Mouse (Mus musculus): ENCODE results near the gene Adcy4. TPM values are rescaled to one million over a fixed set of nuclear protein-coding genes. Genes with fewer than 3 reads are reported as not detected.

The Adcy4 gene
- total RNA-seq, 2 experiments from 2014 or later = not detected

DNA sequence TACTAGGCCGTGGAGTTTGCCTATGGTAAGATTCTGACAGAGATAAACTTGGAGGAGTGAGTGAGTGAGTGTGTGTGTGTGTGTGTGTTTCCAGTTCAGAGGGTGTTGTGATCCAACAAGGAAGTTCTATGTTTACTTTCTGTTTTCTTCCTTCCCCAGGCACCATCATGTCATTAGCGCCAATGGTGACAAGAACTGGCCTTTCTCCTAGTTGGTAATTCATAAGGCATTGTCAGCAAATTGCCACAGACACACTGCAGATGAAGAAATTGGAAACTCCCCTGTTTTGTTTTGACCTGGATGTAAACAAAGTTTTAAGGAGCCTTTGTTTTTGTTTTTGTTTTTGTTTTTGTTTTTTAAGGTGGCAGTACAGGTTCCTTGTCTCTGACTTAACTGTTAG is 9.6 kb upstream of the Adcy4 start:
- ATAC-seq (replicated peaks; ENCODE audit: low FRiP score, poor library complexity, severe bottlenecking) = no peak

DNA sequence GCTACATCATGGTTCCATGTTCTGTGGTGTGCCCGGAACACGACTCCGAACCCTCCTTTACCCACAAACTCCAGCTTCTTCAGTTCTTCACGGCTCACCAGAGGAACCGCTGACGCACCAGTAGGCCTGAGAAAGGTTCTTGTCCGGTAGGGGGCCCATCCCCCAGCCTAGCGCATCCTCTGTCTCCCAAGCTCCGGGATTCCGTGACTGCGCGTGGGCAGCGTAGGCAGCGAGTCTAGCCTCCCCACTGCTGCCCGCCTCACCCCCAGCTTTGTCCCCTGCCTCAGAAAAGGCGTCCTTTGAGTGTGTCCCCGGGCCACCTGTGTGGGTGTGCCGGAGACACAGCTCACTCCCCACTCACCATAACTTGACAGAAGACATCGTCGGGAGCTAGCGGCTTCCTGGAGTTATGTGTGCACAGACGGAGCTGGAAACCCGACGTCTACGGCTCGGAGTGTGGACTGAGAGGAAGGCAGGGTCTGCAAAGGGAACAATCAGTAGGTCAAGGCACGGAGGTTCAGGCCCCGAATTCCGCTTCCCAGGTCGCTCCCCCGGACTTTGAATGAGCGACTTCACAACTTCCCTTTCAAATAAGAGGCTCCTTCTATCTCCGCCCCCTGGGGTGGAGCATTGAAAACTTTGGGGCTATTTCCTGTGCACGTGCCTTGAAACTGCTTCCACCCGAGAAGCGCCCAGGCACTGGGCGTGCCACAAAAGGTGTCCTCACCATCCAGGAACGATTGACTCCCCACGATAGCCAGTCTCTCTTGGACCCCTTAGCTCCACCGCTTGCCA is 4.6 kb upstream of the Adcy4 start, which contains the start of gene Ripk3:
Ripk3 (minus strand) TSS at position 610 of the 795 bp plus-strand sequence.
- ATAC-seq (replicated peaks; ENCODE audit: low FRiP score, poor library complexity, severe bottlenecking) = no peak

DNA sequence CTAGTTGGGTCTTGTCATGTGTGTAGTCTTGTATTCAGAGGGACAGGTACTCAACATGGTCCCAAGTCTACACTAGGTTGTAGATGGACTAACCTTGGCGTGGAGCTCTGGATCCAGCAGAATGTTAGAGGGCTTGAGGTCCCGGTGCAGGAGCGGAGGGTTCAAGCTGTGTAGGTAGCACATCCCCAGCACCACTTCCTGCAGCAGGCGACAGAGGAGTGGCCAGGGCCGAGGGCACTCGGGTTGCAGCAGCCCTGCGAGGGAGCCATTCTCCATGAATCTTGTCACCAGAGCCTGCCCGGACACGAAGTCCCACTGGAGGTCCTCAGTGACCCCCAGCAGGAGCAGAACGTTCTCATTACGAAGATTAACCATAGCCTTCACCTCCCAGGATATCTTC is 3.8 kb upstream of the Adcy4 start:
- no peak for ATAC-seq (replicated peaks; ENCODE audit: low FRiP score, poor library complexity, severe bottlenecking)

DNA sequence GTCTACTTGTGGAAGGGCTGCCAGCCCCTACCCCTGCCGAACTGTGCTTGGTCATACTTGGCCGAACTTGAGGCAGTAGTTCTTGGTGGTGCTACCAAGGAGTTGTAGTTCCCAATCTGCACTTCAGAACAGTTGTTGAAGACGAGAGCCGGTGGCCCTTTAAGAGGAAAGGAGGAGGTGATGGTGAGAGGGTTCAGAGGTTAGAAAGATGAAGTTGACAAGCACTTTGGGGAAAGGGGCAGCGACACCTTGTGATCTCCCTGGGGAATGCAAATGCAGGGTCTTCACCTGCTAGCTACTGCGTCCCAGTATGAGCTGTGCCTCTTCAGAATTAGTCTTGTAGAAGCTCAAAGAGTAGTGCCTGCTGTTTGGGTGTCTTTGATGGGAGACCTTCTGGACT is 1.3 kb upstream of the Adcy4 start:
- no peak for ATAC-seq (replicated peaks; ENCODE audit: low FRiP score, poor library complexity, severe bottlenecking)

DNA sequence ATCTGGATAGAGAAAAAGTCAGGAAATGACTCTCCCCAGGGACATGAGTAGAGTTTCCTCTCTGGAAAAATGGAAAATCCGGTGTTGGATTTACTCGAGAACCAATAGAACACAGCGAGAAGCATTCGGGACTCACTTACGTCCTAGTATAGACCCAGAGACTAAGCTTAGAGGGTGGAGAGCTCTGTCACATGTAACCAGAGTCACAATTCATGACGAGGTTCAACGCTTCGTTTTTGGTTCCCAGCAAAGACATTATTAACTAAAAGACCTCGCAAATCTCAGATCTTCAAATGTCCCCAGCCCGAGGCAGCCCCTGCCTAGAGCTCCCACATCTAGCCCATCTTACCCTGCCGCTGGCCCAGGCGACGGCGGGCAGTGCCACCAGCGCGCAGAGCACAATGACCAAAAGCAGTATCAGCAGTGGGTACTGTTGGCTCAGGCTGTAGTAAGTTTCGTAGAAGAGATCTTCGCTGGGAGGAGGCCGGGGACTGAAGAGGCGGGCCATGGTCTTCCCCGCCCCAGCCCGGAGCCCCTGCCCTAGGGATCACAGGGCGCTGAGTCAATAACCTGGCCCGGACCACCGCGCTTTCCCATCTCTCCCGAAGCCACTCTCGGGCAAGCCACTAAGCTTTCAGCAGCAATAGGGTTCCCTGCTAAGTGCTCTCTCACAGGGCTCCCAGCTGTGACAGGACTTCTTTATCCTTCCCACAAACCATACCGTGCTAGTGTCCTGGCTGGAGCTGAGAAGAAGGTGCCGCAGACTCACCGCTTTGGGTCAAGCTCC is 531 bp downstream of the Adcy4 start:
- ATAC-seq (replicated peaks; ENCODE audit: low FRiP score, poor library complexity, severe bottlenecking) = no peak

DNA sequence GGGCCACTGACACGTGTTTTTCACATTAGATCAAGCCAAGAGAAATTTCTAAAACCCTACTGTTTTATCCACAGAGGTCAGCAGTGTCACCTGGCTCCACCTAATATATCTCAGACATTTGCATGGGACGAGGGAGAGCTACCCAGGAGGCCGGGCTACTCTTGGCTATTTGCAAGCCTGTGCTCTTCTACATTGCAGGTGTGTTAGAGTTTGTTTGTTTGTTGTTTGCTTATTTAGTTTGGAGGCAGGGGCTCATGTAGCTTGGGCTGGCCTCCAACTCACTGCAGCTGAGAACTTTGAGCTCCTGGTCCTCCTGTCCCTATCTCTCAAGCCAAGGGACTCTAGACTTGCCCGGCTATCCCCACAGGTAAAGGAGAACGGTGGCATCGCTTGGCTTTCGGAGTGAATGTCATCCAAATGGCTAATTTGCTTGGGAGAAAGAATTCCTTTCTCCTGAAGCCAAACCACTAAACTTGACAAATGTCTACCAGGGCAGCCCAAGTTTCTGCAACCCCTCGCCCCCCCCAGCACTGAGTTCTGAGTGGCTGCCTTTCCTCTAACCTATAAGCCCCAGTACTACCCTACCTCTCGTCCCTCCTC is 1.4 kb downstream of the Adcy4 start:
- no peak for ATAC-seq (replicated peaks; ENCODE audit: low FRiP score, poor library complexity, severe bottlenecking)

DNA sequence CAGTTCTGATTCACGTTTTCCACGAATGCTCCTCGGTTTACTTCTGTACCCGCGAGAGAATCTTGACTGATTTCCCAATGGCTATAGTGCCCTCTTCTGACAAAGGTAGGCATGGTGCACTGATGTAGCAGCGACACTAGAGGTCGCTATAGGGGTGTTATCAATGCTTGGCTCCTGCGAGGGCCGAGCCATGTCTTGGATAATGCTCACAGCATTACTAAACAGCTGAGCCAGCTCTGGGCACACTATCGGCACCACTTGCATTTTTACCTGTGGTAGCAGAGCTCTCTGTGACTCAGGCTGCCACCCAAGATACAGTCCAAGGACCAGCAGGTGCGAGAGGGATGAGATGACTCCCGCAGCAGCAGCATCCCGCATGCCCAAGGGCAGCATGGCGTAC is 2.6 kb downstream of the Adcy4 start:
- ATAC-seq (replicated peaks; ENCODE audit: low FRiP score, poor library complexity, severe bottlenecking) = no peak

DNA sequence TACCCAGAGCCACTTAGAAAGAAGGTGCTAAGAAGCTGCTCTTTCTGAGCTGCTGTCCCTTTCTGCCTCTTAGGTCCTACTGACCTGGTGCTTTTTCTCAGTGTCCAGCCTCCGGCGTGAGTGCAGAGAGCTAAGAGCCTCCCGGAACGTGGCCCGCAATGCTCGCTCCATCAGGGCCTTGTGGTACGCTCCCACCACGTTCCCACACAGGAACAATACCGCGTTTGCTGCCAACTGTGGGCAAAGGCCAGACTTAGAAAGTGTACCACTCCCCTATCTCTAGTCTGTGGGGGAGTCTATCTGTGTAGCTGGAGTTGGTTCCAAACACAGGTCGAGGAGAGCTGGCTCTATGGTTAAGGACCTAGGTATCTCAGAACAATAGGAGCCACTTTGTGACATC is 3.2 kb downstream of the Adcy4 start:
- no peak for ATAC-seq (replicated peaks; ENCODE audit: low FRiP score, poor library complexity, severe bottlenecking)

DNA sequence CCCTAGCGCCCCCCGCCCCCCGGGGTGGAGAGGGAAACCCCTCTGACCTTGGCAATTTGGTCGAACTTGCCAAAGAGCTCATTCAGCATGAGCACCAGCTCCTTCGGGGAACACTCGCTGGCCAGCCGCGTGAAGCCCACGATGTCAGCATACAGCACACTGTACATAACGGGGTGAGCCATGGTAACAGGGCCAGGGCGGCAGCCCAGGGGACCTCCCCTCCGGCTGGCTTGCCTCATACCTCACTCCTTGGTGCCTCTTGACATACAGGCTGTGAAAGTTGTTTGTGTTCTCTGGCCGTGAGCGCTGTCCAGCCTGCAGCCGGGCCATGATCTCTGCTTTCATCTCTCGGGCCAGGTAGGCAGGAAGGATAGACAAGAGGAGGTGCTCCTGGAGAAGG is 4.2 kb downstream of the Adcy4 start:
- ATAC-seq (replicated peaks; ENCODE audit: low FRiP score, poor library complexity, severe bottlenecking) = no peak

DNA sequence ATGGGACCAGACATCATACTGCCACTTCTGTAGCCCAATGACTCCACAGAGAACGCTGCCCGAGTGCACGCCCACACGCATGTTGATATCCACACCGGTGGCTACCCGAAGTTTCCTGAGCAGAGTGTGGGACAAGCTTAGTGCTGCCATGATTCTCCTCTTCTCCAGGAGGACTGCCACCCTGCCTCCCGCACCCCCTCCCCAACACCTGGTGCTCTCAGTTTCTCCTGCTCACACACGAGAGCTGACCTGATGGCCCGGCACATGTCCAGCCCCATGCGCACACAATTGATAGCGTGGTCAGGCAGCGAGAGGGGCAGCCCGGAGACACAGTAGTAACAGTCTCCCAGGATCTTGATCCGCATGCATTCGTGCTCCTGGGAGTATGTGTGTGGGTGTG is 5.2 kb downstream of the Adcy4 start:
- ATAC-seq (replicated peaks; ENCODE audit: low FRiP score, poor library complexity, severe bottlenecking) = no peak

DNA sequence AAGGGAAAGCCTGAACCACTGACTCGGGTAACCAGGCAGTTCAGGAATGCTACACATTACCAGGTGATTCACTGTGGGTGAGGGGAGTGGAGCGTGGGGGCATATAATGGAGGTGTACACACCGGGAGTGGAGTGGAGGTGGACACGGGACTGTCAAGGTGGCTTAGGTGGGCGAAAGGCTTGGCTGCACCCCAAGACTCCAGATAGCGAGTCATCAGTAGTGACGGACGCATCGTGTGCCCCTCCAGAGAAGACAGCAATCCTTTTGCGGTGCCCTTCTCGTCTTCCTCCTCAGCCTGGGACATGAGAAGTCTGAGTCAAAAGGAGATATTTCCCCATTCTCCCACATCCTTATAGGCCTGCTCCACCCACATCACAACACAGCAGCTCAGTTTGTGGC is 6.1 kb downstream of the Adcy4 start:
- ATAC-seq (replicated peaks; ENCODE audit: low FRiP score, poor library complexity, severe bottlenecking) = no peak

DNA sequence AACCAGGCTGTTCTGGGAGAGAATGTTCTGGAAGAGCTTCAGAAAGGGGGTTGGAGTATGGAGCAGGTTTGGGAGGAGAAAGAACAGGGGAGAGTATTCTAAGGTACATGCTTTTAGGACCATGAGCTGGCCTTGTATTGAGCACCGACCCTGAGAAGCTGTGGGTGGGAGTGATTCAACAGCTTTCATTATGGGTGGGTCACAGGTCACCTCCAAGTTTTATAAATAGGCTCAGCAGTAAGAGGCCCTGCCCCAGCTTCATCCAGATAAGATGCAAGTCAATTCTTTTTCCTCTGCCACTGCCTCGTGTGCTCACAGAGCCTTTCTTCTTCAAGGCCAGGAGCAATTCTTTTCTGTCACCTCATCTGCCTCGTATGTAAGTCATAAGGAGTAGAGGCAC is 6.7 kb downstream of the Adcy4 start:
- ATAC-seq (replicated peaks; ENCODE audit: low FRiP score, poor library complexity, severe bottlenecking) = no peak

DNA sequence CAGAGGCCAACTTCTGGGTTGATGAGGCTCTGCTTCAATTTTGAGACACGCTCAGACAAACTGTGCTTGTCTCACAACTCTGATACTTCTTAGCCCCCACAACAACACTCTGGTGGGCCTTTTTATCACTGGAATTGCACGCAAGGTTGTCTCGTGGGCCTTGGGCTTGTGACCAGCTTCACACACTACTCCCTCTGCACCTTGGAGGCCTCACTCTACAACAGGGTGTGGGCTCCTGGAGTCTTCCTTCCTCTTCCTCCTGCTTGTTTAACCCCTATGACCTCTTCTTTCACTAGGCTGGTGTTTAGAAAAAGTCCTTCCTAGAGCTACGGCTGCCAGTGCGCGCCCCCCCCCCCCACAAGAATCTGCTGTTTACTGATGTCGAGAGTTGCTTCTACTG is 7.2 kb downstream of the Adcy4 start:
- no peak for ATAC-seq (replicated peaks; ENCODE audit: low FRiP score, poor library complexity, severe bottlenecking)

DNA sequence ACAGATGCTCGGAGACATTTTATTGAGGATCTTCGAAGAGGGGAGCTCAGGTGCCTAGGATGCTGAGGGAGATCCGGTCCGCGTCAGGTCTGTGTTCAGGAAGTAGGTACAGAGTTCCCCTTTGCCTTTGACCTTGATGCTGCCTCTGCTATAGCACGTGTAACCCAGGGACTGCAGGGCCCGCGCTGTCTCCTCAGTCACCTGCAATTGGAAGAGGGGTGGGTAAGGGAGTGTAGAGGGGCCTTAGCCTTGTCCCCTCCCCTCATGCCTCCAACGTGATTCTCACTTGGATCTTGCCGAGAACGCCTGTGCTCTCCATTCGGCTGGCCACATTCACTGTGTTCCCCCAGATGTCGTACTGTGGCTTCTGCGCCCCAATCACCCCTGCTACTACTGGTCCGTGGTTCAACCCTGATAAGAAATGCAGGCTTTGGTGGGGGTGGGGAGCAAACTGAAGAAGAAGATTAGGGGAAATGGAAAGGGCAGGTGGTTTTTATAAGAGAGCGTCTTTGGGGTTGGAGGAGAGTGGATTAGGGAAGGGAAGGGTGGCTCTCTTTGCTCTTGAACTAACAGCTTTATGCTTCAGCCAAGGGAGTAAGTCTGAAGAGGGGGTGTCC is 14.7 kb downstream of the Adcy4 start:
- no peak for ATAC-seq (replicated peaks; ENCODE audit: low FRiP score, poor library complexity, severe bottlenecking)

DNA sequence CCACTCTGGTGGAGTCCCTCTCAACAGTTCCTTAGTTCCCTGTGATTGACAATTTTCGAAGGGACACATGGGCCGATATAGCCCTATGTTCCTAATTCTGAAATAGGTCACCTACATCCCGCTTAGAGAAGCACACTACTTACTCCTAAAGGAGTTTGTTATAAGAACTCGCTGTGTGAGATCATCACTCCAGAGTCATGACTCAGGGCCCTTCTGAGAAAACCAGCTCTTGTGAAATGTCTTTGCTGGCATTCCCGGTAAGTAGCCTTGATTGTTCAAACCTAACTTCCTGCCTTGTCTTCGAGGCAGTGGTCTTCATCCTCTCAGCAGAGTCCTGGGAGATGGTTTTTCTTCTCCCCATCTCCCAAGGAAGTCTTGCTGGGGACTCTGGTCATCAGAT is 15.3 kb downstream of the Adcy4 start:
- no peak for ATAC-seq (replicated peaks; ENCODE audit: low FRiP score, poor library complexity, severe bottlenecking)

DNA sequence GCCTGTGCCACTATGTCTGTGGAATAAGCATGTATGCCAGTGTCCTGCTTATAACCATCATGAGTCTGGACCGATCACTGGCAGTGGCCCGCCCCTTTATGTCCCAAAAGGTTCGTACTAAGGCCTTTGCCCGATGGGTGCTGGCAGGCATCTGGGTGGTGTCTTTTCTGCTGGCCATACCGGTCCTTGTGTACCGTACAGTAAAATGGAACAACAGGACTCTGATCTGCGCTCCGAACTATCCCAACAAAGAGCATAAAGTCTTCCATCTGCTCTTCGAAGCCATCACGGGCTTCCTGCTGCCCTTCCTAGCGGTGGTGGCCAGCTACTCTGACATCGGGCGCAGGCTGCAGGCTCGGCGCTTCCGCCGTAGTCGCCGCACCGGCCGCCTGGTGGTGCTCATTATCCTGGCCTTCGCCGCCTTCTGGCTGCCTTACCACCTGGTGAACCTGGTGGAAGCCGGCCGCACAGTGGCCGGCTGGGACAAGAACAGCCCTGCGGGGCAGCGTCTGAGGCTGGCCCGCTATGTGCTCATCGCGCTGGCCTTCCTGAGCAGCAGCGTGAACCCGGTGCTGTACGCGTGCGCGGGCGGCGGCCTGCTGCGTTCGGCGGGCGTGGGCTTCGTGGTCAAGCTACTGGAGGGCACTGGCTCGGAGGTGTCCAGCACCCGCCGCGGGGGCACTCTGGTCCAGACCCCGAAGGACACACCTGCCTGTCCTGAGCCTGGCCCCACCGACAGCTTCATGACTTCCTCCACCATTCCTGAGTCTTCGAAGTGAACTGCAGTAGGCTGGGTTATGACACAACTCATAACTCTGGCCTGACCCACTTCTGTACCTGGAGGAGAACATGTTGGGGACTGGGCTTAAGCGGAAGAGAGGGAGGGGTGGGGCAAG is 16.1 kb downstream of the Adcy4 start:
- no peak for ATAC-seq (replicated peaks; ENCODE audit: low FRiP score, poor library complexity, severe bottlenecking)

DNA sequence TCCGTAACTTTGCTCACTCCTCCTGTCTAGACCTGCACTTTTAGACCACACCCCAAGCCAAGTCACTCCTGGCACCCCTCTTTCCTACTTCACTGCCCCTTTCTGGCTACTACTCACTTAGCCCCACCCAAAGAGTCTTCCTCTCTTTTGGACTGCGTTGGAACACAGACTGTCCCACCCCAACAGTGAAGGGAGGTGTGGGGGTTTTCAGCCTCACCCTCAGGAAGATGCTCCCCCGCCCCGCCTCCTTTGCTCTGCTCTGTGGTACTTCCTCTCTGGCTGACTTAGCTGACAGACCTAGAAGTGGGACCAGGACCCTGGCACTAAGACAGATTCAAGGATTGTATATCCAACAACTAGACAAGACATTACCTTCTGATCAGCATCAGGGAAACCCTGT is 18.2 kb downstream of the Adcy4 start, which contains the start of gene Ltb4r1:
Ltb4r1 (plus strand) TSS at position 267 of the 400 bp plus-strand sequence.
- no peak for ATAC-seq (replicated peaks; ENCODE audit: low FRiP score, poor library complexity, severe bottlenecking)

DNA sequence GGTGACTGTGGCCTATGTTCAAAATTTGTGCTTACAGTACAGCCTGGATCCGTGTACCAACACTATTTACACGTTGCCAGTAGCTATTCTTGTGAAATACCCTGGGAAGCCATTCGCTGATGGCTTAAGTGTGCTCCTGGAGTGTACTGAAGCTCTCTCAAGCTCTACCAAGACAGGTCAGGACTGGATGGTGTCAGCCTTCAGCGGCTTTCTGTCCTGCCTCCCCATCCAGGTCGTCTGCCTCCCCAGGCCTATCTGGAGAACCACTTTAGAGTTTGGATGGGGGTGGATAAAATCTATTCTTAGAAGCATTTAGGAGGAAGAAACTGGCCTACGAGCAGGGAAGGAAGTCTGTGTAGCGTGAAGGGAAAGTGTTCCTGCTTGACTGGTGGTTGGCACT is 20.7 kb downstream of the Adcy4 start:
- ATAC-seq (replicated peaks; ENCODE audit: low FRiP score, poor library complexity, severe bottlenecking) = no peak

DNA sequence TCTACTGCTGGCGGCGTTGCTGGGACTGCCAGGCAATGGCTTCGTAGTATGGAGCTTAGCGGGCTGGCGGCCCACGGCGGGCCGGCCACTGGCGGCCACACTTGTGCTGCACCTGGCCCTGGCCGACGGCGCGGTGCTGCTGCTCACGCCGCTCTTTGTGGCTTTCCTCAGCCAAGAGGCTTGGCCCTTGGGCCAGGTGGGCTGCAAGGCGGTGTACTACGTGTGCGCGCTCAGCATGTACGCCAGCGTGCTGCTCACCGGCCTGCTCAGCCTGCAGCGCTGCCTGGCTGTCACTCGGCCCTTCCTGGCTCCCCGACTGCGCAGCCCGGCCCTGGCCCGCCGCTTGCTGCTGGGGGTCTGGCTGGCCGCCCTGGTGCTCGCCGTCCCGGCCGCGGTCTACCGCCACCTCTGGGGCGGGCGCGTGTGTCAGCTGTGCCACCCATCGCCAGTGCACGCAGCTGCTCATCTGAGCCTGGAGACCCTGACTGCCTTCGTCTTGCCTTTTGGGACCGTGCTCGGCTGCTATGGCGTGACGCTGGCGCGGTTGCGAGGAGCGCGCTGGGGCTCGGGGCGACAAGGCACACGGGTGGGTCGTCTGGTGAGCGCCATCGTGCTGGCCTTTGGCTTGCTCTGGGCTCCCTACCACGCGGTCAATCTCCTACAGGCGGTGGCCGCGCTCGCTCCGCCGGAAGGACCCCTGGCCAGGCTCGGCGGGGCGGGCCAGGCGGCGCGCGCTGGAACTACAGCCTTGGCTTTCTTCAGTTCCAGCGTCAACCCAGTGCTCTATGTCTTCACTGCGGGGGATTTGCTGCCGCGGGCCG is 21.7 kb downstream of the Adcy4 start:
- ATAC-seq (replicated peaks; ENCODE audit: low FRiP score, poor library complexity, severe bottlenecking) = no peak

All from erythroid progenitor cell, adult 5-6 weeks (primary cell).